Mouse (Mus musculus) forebrain, embryonic 15.5 days (tissue): ENCODE results near the gene Ovol2. TPM values are rescaled to one million over a fixed set of nuclear protein-coding genes. Genes with fewer than 3 reads are reported as not detected.

Experiments used
- ATAC-seq: fragments of 200-750 bp; cut with Nextera tagmentation; replicated peaks from 2 replicates; pipeline ENCODE4 v1.8.0; 2017; ENCODE audit warnings: mild to moderate bottlenecking, moderate TSS enrichment, moderate library complexity
- H3K27ac ChIP-seq: fragments of 300-500 bp; sonication (generic); replicated peaks from 2 replicates; pipeline ENCODE4 v1.5.1; 2015; ENCODE audit warnings: mild to moderate bottlenecking, inconsistent platforms
- H3K27me3 ChIP-seq: fragments of 300-500 bp; sonication (generic); 2 replicates; pipeline ENCODE4 v1.6.1; 2015; ENCODE audit warnings: inconsistent platforms
- H3K36me3 ChIP-seq: fragments of 300-500 bp; sonication (generic); 2 replicates; pipeline ENCODE4 v1.6.1; 2015; ENCODE audit warnings: mild to moderate bottlenecking, inconsistent platforms
- H3K4me1 ChIP-seq: fragments of 300-500 bp; sonication (generic); 2 replicates; pipeline ENCODE4 v1.6.1; 2015; ENCODE audit warnings: inconsistent platforms
- H3K4me2 ChIP-seq: fragments of 300-500 bp; sonication (generic); replicated peaks from 2 replicates; pipeline ENCODE4 v1.6.1; 2015; ENCODE audit warnings: mild to moderate bottlenecking, inconsistent platforms
- H3K4me3 ChIP-seq: fragments of 300-500 bp; sonication (generic); 2 replicates; pipeline ENCODE4 v1.5.1; 2015; ENCODE audit warnings: mild to moderate bottlenecking, inconsistent platforms
- H3K9ac ChIP-seq: fragments of 300-500 bp; sonication (generic); replicated peaks from 2 replicates; pipeline ENCODE4 v1.6.1; 2015; ENCODE audit warnings: mild to moderate bottlenecking, inconsistent platforms
- H3K9me3 ChIP-seq: fragments of 300-500 bp; sonication (generic); 2 replicates; pipeline ENCODE4 v1.6.1; 2016; ENCODE audit warnings: inconsistent platforms
- WGBS: fragments of 180-500 bp; shearing (Covaris S2); methylation state at CpG from one replicate; pipeline ENCODE4 v1.1.7; 2015; ENCODE audit warnings: mixed read lengths; 5-methylcytosine and 5-hydroxymethylcytosine counted together
- polyA plus RNA-seq: library from polyadenylated mRNA; unstranded; fragments of >200 nt; fragmentation: Nextera tagmentation; extraction: Ambion mirVana; gene quantifications from 2 replicates; pipeline ENCODE4 v1.2.1, GENCODE M21; 2015

The Ovol2 gene
- polyA plus RNA-seq = not detected in 2 replicates

DNA sequence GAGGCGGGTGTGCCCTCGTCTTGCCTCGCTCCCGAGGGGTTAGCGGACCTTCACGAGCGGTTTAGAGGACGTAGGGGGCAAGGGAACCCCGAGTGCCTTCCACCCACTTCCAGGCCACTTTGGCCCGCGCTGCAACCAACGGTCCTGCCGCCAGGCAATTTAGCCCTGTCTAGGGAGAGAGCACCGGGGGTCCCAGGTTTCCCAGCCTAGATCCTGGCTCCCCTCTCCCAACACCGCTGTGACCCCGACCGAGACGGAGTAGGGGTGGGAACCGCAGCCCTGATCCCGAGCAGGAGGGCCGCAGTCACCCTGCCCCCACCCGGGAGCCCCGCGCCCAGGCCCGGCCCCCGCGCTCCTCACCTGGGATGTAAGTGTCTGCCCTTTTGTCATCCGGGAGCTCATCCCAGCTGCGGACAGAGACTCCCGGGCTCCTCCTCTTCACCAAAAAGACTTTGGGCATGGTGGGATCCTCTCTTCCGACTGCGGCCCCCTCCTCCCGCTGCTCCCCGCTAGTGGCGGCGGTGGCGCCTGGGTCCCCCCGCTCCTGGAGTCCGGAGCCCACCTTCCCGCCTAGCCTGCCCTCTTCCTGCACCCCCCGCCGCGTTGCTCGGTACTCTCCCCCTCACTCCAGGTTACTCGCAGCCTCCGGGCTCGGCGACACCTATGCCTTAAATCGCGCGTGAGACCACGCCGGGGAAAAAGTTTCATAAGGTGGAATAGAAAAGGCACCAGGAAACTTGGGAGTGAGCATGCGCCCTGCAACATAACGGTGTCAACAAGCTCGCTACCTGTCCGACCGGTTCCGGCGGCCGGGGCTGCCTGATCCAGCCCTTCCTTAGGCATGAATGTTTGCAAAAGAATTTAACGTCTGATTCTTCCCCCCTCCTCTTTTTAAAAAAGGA lies at the start of gene Ovol2:
Gene Ovol2, minus strand, starts transcription at position 746 of the 902 bp plus-strand sequence.
- H3K4me1 ChIP-seq = peaks cover 32% of the 10 kb centered on the region
- peak within 1 kb of the TSS; percentile 37 for H3K9ac ChIP-seq
- WGBS = 1% methylated on average over 59 of the region's 62 CpGs
- no peaks in the 10 kb centered on the region for H3K36me3 ChIP-seq
- H3K4me2 ChIP-seq = peak within 1 kb of the TSS; percentile 87
- peak within 1 kb of the TSS; percentile 46 for H3K4me3 ChIP-seq
- H3K27me3 ChIP-seq = peaks cover 74% of the 10 kb centered on the region
- H3K27ac ChIP-seq = no peak within 1 kb of the TSS
- ATAC-seq = peak; percentile 53
- H3K9me3 ChIP-seq = no peaks in the 10 kb centered on the region

DNA sequence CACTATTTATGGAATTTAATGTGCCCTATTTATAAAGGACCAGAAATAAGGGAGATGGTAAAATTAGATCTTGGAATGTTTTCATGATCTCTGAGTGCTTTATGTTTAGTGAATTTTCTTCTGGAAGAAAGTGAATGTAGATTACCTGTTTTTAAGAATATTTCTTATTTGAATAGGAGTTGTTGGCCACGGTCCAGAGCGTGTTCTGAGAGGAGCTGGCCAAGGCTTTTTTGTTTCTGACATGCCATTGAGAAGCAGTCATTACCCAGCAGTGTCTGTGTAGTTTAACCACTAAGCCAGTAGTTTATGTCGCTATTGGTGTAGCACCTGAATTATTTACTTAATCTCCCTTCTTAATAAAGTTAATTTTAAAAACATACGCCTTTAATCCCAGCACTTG lies 49.8 kb upstream of the Ovol2 start:
- Histone ChIP-seq H3K36me3 (peaks cover 67% of the 10 kb centered on the region), H3K4me2 (no peak overlapping the region), H3K9me3 (no peaks in the 10 kb centered on the region), H3K27me3 (no peaks in the 10 kb centered on the region), H3K27ac (no peak overlapping the region), H3K4me1 (no peaks in the 10 kb centered on the region), H3K9ac (no peak overlapping the region), H3K4me3 (no peak overlapping the region)
- 84% methylated on average over 4 of the region's 4 CpGs for WGBS
- ATAC-seq = no peak

DNA sequence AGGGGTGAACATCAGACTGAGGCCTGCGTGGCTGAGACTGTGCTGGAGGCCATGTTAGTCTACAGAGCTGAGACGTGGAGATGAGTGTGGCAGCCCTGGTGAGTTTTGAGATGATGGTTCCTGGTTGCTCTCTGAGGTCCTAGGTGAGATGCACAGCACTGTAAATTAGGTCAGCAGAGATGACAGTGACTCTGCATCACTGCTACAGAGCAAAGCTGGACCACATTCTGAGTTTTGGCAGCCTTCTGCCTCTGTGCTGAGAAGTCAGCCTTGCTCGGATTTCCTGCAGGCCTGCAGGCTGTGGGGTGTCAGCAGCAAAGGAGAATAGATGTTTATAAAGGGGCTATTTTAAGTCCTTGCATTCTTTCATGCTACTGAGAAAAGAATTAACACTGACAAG lies 49.3 kb upstream of the Ovol2 start:
- Histone ChIP-seq H3K4me3 (no peak overlapping the region), H3K4me2 (no peak overlapping the region), H3K9ac (no peak overlapping the region), H3K9me3 (no peaks in the 10 kb centered on the region), H3K27me3 (no peaks in the 10 kb centered on the region), H3K4me1 (no peaks in the 10 kb centered on the region), H3K27ac (no peak overlapping the region), H3K36me3 (peaks cover 71% of the 10 kb centered on the region)
- 77% methylated on average over 3 of the region's 3 CpGs for WGBS
- ATAC-seq = no peak

DNA sequence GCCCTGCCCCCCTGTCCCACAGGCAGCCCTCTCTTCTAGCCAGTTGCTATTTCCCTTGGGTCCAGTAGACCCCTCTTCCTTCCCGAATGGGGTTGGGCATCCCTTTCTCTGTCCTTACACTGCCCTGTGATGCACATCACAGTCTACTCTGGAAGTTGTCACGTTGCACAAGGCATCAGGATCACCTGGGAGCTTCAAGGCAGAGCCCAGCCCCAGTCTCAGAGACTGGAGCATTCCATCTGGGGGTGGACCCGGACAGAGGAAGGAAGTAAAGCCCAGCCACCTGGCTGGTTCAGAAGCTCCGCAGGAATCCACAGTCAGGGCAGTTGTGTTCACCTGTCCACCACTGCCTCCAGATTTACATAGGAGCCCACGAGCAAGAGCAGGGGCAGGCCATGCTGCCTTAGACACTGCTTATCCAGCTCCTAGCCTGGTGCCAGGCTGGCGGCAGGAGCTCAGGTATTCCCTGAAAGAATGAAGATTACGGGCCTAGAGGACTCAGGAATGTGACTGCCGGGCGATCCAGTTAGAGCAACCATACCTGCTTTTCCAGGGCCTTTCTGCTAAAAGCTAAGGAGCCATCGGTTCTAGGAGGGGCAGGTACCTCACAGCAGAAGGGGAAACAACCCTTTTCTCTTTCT lies 43.2 kb upstream of the Ovol2 start:
- Histone ChIP-seq H3K36me3 (peaks cover 63% of the 10 kb centered on the region), H3K9me3 (no peaks in the 10 kb centered on the region)
- ATAC-seq = no peak

DNA sequence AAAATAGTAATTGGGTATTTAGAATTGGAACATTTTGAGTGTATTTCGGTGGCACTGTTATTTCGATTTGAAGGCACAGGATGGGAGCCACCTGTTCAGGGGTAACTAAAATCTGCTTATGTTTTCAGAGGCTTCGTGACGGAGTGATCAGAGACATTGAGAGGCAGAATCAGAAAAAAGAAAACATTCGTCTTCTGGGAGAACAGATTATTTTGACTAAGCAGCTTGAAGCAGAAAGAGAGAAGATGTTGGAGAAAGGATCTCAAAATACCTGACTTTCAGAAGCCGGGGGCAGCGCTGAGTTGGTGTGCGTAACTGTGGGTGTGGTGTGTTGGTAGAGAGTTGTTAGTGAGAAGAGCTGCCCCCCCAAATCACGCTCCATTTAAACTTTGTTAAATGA lies 41.1 kb upstream of the Ovol2 start:
- 91% methylated on average over 9 of the region's 9 CpGs for WGBS
- Histone ChIP-seq H3K27me3 (no peaks in the 10 kb centered on the region), H3K4me2 (no peak overlapping the region), H3K4me1 (peaks cover 16% of the 10 kb centered on the region), H3K4me3 (no peak overlapping the region), H3K27ac (no peak overlapping the region), H3K9me3 (no peaks in the 10 kb centered on the region), H3K36me3 (peaks cover 44% of the 10 kb centered on the region), H3K9ac (no peak overlapping the region)
- no peak for ATAC-seq

More for the DNA sequence above, 43.2 kb upstream of the Ovol2 start:
- WGBS = 92% methylated on average over 10 of the region's 10 CpGs
- H3K4me2 ChIP-seq = no peak overlapping the region
- no peak overlapping the region for H3K27ac ChIP-seq
- H3K27me3 ChIP-seq = no peaks in the 10 kb centered on the region
- H3K4me3 ChIP-seq = no peak overlapping the region
- peaks cover 7% of the 10 kb centered on the region for H3K4me1 ChIP-seq
- H3K9ac ChIP-seq = no peak overlapping the region

DNA sequence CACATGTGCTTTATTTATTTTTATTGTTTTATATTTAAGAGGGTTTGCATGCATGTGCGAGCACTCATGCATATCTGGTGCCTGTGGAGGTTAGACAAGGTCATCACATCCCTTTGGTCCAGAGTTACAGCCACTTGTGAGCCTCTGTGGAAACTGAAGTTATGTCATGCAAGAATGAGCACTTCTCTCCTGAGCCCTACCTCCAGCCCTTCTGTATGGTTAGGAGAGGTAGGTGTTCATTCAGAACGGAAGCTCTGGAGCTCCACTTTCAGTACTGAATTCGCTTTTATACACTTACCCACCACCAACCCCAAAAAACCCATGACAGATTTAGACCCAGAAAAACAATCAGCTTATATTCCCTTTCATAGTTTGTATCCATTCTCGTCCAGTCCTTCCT lies 39.6 kb upstream of the Ovol2 start:
- H3K27me3 ChIP-seq = no peaks in the 10 kb centered on the region
- H3K27ac ChIP-seq = no peak overlapping the region
- H3K4me1 ChIP-seq = peaks cover 16% of the 10 kb centered on the region
- H3K36me3 ChIP-seq = peaks cover 34% of the 10 kb centered on the region
- no peaks in the 10 kb centered on the region for H3K9me3 ChIP-seq
- no peak for ATAC-seq
- WGBS = 90% methylated on average over 4 of the region's 4 CpGs
- H3K9ac ChIP-seq = no peak overlapping the region
- H3K4me3 ChIP-seq = no peak overlapping the region
- no peak overlapping the region for H3K4me2 ChIP-seq

DNA sequence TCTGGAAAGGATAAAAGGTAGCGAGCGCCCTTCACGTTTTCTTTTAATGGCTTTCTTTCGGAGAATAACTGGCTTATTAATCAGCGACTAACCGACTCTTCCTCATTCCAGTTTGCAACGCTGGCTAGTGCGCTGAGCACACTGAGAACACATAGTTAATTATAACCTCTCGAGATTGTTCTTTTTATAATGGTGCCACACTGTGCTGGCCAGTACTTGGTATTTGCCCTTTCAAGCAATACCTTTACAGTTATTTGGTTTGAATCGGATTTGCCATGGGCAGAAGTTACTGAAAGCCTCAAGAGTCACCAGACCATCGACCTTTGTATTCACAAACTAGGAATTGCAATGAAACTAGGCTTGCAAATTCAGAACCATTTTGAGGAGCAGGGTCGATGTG lies 37.6 kb upstream of the Ovol2 start:
- peaks cover 16% of the 10 kb centered on the region for H3K36me3 ChIP-seq
- ATAC-seq = 0 out of 2 replicates have a peak, but pooled peaks have one; percentile 17

DNA sequence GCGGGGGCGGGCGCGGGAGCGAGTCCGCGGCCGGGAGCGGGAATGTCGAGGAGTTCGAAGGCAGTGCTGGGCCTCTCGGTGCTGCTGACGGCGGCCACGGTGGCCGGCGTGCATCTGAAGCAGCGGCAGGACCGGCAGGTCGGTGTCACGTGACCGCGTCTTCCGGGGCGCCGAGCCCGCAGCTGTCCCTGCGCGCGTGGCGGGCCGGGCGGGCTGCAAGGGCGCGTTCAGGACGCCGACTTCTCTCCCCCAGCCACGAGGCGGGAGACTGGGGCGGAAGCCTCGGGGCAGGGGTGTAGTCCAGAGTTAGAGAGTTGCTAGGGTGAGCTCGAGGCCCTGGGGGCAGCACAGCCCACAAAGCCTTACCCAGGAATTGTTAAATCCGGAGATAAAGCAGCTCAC lies 37.1 kb upstream of the Ovol2 start:
- Histone ChIP-seq H3K4me2 (peak overlapping the region; percentile 60), H3K4me1 (peaks cover 16% of the 10 kb centered on the region), H3K36me3 (peaks cover 11% of the 10 kb centered on the region), H3K27me3 (no peaks in the 10 kb centered on the region), H3K27ac (peak overlapping the region; percentile 96), H3K4me3 (peak overlapping the region; percentile 79), H3K9ac (peak overlapping the region; percentile 87), H3K9me3 (no peaks in the 10 kb centered on the region)
- WGBS = 0% methylated on average over 42 of the region's 43 CpGs
- peak; percentile 92 for ATAC-seq

More for the DNA sequence above, 37.6 kb upstream of the Ovol2 start:
- Histone ChIP-seq H3K4me2 (peak overlapping the region; percentile 60), H3K9ac (peak overlapping the region; percentile 87), H3K4me3 (peak overlapping the region; percentile 79), H3K4me1 (peaks cover 16% of the 10 kb centered on the region), H3K27ac (peak overlapping the region; percentile 96), H3K9me3 (no peaks in the 10 kb centered on the region), H3K27me3 (no peaks in the 10 kb centered on the region)
- under 1% methylated on average over 12 of the region's 12 CpGs for WGBS

DNA sequence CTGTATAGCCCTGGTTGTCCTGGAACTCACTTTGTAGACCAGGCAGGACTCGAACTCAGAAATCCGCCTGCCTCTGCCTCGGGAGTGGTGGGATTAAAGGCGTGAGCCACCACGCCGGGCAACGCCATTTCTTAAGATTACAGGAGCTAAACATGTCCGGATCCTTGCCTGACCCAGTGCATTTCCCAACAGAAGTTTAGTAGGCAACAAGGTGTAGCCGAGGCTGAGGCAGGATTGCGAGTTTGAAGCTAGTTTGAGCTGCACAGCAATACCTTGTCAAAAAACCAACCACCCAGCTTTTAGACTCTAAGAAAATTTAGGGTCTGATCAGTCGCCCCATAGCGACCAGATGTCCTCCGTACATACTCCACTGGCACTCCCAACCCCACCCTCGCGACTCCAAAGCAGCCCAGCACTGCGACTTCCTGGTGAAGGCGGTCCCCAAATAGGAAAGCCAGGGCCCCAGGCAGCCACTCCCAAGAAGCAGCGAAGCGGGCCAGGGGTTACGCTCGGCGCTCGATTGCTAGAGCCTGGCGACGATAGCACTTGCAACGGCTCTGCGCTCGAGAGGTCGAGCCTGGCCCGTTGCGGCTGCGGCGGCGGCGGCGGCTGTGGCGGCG lies 36.6 kb upstream of the Ovol2 start, which contains the start of the genes Kat14 and Pet117:
Gene Kat14, plus strand, starts transcription at position 584 of the 620 bp plus-strand sequence.
Gene Pet117, plus strand, starts transcription at position 597 of the 620 bp plus-strand sequence.
- H3K9me3 ChIP-seq = no peaks in the 10 kb centered on the region
- peak within 1 kb of the TSS; percentile 87 for H3K9ac ChIP-seq
- peaks cover 16% of the 10 kb centered on the region for H3K4me1 ChIP-seq
- H3K4me2 ChIP-seq = peak within 1 kb of the TSS; percentile 60
- H3K27ac ChIP-seq = peak within 1 kb of the TSS; percentile 96
- peak; percentile 96 for ATAC-seq
- peaks cover 5% of the 10 kb centered on the region for H3K36me3 ChIP-seq
- H3K4me3 ChIP-seq = peak within 1 kb of the TSS; percentile 79
- 7% methylated on average over 38 of the region's 38 CpGs for WGBS
- no peaks in the 10 kb centered on the region for H3K27me3 ChIP-seq

DNA sequence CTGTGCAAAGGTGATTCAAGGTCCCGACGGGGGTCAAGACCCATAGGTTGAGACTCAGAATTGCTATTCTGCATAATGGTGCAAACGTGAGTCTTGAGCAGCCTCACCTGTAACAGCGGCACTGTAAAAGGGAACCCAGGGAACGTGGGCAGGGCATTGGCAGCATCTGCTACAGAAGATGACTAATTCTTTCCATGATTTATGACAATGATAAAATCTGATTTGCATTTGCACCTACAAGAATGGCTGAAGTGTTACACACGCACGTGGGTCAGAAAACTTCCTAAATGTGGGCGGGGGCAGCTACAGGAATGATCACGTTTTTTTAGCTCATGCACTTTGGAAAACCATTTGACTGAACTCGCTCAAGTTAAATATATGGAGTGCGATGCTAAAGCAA lies 20.9 kb upstream of the Ovol2 start:
- H3K36me3 ChIP-seq = no peaks in the 10 kb centered on the region
- ATAC-seq = no peak
- no peak overlapping the region for H3K4me2 ChIP-seq
- no peak overlapping the region for H3K9ac ChIP-seq
- H3K9me3 ChIP-seq = no peaks in the 10 kb centered on the region
- no peaks in the 10 kb centered on the region for H3K4me1 ChIP-seq
- no peak overlapping the region for H3K4me3 ChIP-seq
- 89% methylated on average over 11 of the region's 11 CpGs for WGBS
- H3K27ac ChIP-seq = no peak overlapping the region
- no peaks in the 10 kb centered on the region for H3K27me3 ChIP-seq

DNA sequence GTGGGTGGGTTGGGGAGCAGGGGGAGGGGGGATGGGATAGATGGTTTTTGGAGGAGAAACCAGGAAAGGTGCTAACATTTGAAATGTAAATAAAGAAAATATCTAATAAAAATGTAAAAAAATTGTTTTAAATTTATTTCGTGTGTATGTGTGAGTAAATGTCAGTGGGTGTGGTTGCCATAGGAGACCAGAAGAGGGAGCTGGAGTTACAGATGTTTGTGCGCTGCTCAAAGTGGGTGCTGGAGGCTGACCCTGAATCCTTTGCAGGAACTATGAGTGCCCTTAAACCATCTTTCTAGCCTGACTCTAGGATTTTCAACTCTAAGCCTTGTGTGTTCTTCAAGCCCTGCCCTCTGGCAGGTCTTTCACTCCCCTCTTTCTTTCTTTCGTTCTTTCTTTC lies 16.6 kb upstream of the Ovol2 start:
- no peaks in the 10 kb centered on the region for H3K27me3 ChIP-seq
- no peaks in the 10 kb centered on the region for H3K36me3 ChIP-seq
- H3K9ac ChIP-seq = no peak overlapping the region
- no peaks in the 10 kb centered on the region for H3K9me3 ChIP-seq
- no peak for ATAC-seq
- WGBS = 59% methylated on average over 3 of the region's 3 CpGs
- H3K4me2 ChIP-seq = no peak overlapping the region
- no peaks in the 10 kb centered on the region for H3K4me1 ChIP-seq
- H3K4me3 ChIP-seq = no peak overlapping the region
- no peak overlapping the region for H3K27ac ChIP-seq

DNA sequence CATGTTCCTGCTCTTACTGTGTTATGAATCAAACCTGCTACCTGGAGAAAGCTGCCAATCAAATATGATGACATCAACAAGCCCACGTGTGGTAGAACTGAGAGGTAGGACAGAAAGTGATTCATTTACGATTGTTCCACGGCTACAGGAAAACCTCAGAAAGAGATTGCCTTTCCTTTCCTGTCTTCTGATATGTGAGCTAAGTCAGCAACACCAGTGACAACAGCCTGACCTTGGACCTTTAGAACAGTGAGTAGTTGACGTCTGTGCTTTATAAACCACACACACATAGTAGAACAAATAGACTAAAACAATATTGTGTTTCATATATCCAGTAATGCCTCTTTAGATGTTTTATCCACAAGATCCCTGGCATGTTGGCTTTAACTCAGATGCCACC lies 11.2 kb upstream of the Ovol2 start:
- WGBS = 88% methylated on average over 4 of the region's 4 CpGs
- H3K4me1 ChIP-seq = no peaks in the 10 kb centered on the region
- H3K9ac ChIP-seq = no peak overlapping the region
- no peaks in the 10 kb centered on the region for H3K9me3 ChIP-seq
- no peak for ATAC-seq
- no peak overlapping the region for H3K4me2 ChIP-seq
- H3K27ac ChIP-seq = no peak overlapping the region
- H3K36me3 ChIP-seq = no peaks in the 10 kb centered on the region
- H3K27me3 ChIP-seq = no peaks in the 10 kb centered on the region
- H3K4me3 ChIP-seq = no peak overlapping the region
